Mouse (Mus musculus) adrenal gland, postnatal 36 days (tissue): ENCODE measurements around the gene Lrrc7. TPM values are rescaled to one million over a fixed set of nuclear protein-coding genes. Genes with fewer than 3 reads are reported as not detected.
A peak's percentile ranks its signal among the peaks of the same experiment; 100 is the strongest.

Source experiments
- DNase-seq, 2 experiments: peaks; one replicate each; pipeline ENCODE4 v3.0.0; 2021; ENCODE audit warnings: mixed read lengths in 1 of 2
- total RNA-seq, 2 experiments: library from RNA; stranded (reverse); gene quantifications; 2 replicates each; pipeline ENCODE4 v1.2.3; 2021

Lrrc7 gene
- total RNA-seq, 2 experiments from 2014 or later, result 0.07 to 0.36 TPM

GRCm38 (mm10) chr3:158065256-158065655, 496.8 kb downstream of the Lrrc7 start:
- no peak for DNase-seq

- no peak for DNase-seq
Measured at GRCm38 (mm10) chr3:158061811-158062523, 500.1 kb downstream of the Lrrc7 start.

GRCm38 (mm10) chr3:158060621-158061291, 501.3 kb downstream of the Lrrc7 start:
- DNase-seq, result no peak

GRCm38 (mm10) chr3:158049508-158049907, 512.5 kb downstream of the Lrrc7 start:
- DNase-seq, result no peak

GRCm38 (mm10) chr3:158040755-158041154, 521.3 kb downstream of the Lrrc7 start:
- no peak for DNase-seq

DNA sequence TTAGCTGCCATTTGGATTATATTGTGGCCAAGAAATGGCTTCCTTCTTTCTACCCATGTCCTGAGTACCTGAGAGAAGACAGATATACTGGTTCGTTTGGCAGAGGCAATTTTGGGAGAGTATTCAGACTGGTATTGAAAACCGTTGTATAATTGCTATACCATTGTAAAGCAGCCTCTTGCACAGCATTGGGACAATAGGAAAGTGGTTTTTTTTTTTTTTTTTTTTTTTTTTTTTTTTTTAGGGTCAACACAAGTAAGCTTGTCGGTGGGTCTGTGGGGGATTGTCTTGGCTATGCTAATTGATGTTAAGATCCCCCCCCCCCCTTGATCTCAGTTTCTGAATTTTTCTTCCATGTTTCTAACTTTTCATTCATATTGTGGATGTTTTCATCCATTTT, 523.9 kb downstream of the Lrrc7 start:
- no peak for DNase-seq

- peak; percentile 95 to 97 for DNase-seq
Measured at GRCm38 (mm10) chr3:158036329-158036988, 525.6 kb downstream of the Lrrc7 start, which contains the start of the genes Srsf11 and Lrrc40. TSS of gene Srsf11 (minus strand) at chr3:158036639. TSS of gene Lrrc40 (plus strand) at chr3:158036662.

GRCm38 (mm10) chr3:158035866-158036265, 526.2 kb downstream of the Lrrc7 start:
- DNase-seq, result peak; percentile 9 to 39
